Mouse (Mus musculus) cerebellum, postnatal 25 days (tissue): ENCODE data around the gene Slc4a2.

ENCODE experiments used
- DNase-seq, 2 experiments: peaks; one replicate each; pipeline ENCODE4 v3.0.0; 2021; ENCODE audit warnings: mixed read lengths in 2 of 2

Slc4a2 gene

GRCm38 (mm10) chr5:24426556-24427284, 3.1 kb downstream of the Slc4a2 start:
- DNase-seq: no peak

GRCm38 (mm10) chr5:24427285-24427633, 3.6 kb downstream of the Slc4a2 start:
- DNase-seq: no peak

GRCm38 (mm10) chr5:24427981-24428402, 4.4 kb downstream of the Slc4a2 start:
- DNase-seq: no peak

GRCm38 (mm10) chr5:24428596-24428995, 5.0 kb downstream of the Slc4a2 start:
- DNase-seq: no peak

GRCm38 (mm10) chr5:24433993-24434392, 10.4 kb downstream of the Slc4a2 start:
- DNase-seq: no peak

GRCm38 (mm10) chr5:24441187-24441586, 17.6 kb downstream of the Slc4a2 start:
- DNase-seq: no peak

- DNase-seq: no peak
Measured at GRCm38 (mm10) chr5:24442029-24442428, 18.4 kb downstream of the Slc4a2 start.

- no peak for DNase-seq
Measured at GRCm38 (mm10) chr5:24443204-24443603, 19.6 kb downstream of the Slc4a2 start.

- DNase-seq: peak; percentile 49 to 66
Measured at GRCm38 (mm10) chr5:24443927-24444326, 20.3 kb downstream of the Slc4a2 start.

GRCm38 (mm10) chr5:24444746-24445427, 21.2 kb downstream of the Slc4a2 start, which contains the start of gene Fastk:
Gene Fastk, minus strand, starts transcription at chr5:24445287.
- DNase-seq: peak; percentile 95 to 98

GRCm38 (mm10) chr5:24445428-24446080, 21.9 kb downstream of the Slc4a2 start:
- DNase-seq: peak; percentile 35 to 51

- DNase-seq: no peak
Measured at GRCm38 (mm10) chr5:24446630-24447029, 23.0 kb downstream of the Slc4a2 start.

- peak; percentile 85 to 87 for DNase-seq
Measured at GRCm38 (mm10) chr5:24447624-24448298, 24.1 kb downstream of the Slc4a2 start, which contains the start of gene Tmub1. Gene Tmub1, minus strand, starts transcription at chr5:24447854.

GRCm38 (mm10) chr5:24451264-24452029, 27.8 kb downstream of the Slc4a2 start:
- DNase-seq: peak; percentile 91 to 95

GRCm38 (mm10) chr5:24452030-24452690, 28.5 kb downstream of the Slc4a2 start, which contains the start of gene Agap3:
Gene Agap3, plus strand, starts transcription at chr5:24452177.
- peak; percentile 66 to 67 for DNase-seq

- peak in 1 of 2 experiments; percentile 67 for DNase-seq
Measured at GRCm38 (mm10) chr5:24452691-24453233, 29.1 kb downstream of the Slc4a2 start.

- DNase-seq: peak; percentile 89 to 92
Measured at GRCm38 (mm10) chr5:24453283-24453984, 29.8 kb downstream of the Slc4a2 start.

GRCm38 (mm10) chr5:24453985-24454303, 30.3 kb downstream of the Slc4a2 start:
- DNase-seq: no peak

- DNase-seq: no peak
Measured at GRCm38 (mm10) chr5:24455076-24455475, 31.4 kb downstream of the Slc4a2 start.

GRCm38 (mm10) chr5:24455613-24456012, 32.0 kb downstream of the Slc4a2 start:
- no peak for DNase-seq

GRCm38 (mm10) chr5:24466762-24467161, 43.1 kb downstream of the Slc4a2 start:
- DNase-seq: no peak
